Mouse (Mus musculus) cortical plate, adult 2 months (tissue): ENCODE results near the gene Zdhhc18. TPM values are rescaled to one million over a fixed set of nuclear protein-coding genes. Genes with fewer than 3 reads are reported as not detected.
"Not testable (repeated sequence)": the region's sequence is repeated elsewhere in the genome, so short reads cannot be mapped to it uniquely, and the experiment has no call there.

Source experiments
- H3K27ac ChIP-seq: fragments of 200-500 bp; 2 replicates; pipeline ENCODE4 v1.5.1; 2012; ENCODE audit warnings: low read length, control low read depth, inconsistent platforms; ENCODE audit not compliant: insufficient read depth
- H3K4me1 ChIP-seq: fragments of 200-500 bp; 2 replicates; pipeline ENCODE4 v1.6.1; 2011; ENCODE audit warnings: low read length; ENCODE audit not compliant: control insufficient read depth, insufficient read depth
- H3K4me3 ChIP-seq: fragments of 200-500 bp; 2 replicates; pipeline ENCODE4 v1.5.1; 2011; ENCODE audit warnings: mild to moderate bottlenecking, low read length, control low read depth; ENCODE audit not compliant: insufficient read depth
- CTCF ChIP-seq: fragments of 200-500 bp; IDR thresholded peaks from 2 replicates; pipeline ENCODE4 v1.5.1; 2011; ENCODE audit warnings: mild to moderate bottlenecking, control low read depth, low read length; ENCODE audit not compliant: insufficient read depth; ENCODE audit errors: extremely low read depth
- POLR2A ChIP-seq: fragments of 200-500 bp; IDR thresholded peaks from 2 replicates; pipeline ENCODE4 v1.6.1; 2011; ENCODE audit warnings: mild to moderate bottlenecking, low read length, control low read depth; ENCODE audit not compliant: insufficient read depth; ENCODE audit errors: extremely low read depth
- polyA plus RNA-seq: library from polyadenylated mRNA; depleted of rRNA; stranded (reverse); fragments of >200 nt; gene quantifications from 2 replicates; pipeline ENCODE4 v1.2.3, GENCODE M21; 2012

The Zdhhc18 gene
- polyA plus RNA-seq, 1 experiment: 38.4 TPM

- Histone ChIP-seq H3K4me1 (no peaks in the 10 kb centered on the region; the same call in 1 of the 2 replicates), H3K27ac (no peak overlapping the region), H3K4me3 (no peak overlapping the region)
- no peak for TF ChIP-seq POLR2A
- TF ChIP-seq CTCF: no peak
Observed at GRCm38 (mm10) chr4:133666199-133666598, 16.2 kb upstream of the Zdhhc18 start.

DNA sequence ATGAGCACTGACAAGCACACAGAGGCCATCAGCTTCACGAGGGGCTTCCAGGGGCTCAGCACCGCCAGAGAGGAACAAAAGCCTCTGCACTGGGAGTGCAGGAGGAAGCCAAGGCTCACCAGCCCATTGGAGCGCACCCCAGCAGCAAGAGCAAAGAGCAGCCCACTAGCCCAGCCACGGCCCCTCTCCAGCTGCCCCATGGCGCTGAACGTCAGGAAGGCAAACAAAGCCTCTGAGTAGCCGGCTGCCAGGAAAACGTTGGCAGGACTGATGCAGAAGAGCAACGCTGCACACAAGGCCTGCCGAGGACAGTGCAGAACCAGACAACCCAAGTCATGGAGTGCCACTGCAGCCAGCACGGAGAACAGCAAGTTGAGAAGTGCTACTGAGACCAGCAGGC lies 15.2 kb upstream of the Zdhhc18 start:
- TF ChIP-seq POLR2A (no peak), CTCF (no peak)
- H3K27ac ChIP-seq: no peak overlapping the region
- no peak overlapping the region for H3K4me3 ChIP-seq
- peaks cover 3% of the 10 kb centered on the region for H3K4me1 ChIP-seq

GRCm38 (mm10) chr4:133662945-133663344 lies 13.0 kb upstream of the Zdhhc18 start:
- TF ChIP-seq CTCF (no peak), POLR2A (no peak)
- peaks cover 3% of the 10 kb centered on the region for H3K4me1 ChIP-seq
- no peak overlapping the region for H3K27ac ChIP-seq
- H3K4me3 ChIP-seq: no peak overlapping the region

DNA sequence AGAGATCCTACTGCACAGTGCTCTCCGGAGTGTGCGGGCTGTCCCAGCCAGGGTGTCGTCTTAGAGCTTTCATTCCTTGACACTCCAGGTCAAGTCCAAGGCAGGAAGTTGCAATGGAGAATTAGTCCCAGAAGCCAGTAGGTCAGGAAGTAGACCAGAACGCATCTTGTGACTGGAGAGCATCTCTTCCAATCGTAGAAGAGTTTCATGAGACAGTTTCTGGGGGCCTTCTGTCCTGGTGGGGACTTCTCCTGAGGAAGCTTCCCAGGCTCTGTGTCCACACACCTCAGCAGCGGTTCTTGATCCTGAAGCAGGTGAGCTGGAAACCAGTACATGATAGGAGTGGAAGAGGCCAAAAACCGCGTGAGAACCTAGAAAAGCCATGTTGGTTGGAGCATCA lies 12.5 kb upstream of the Zdhhc18 start:
- TF ChIP-seq POLR2A: no peak
- no peak for TF ChIP-seq CTCF
- H3K4me1 ChIP-seq: peaks cover 3% of the 10 kb centered on the region
- H3K4me3 ChIP-seq: no peak overlapping the region
- no peak overlapping the region for H3K27ac ChIP-seq

DNA sequence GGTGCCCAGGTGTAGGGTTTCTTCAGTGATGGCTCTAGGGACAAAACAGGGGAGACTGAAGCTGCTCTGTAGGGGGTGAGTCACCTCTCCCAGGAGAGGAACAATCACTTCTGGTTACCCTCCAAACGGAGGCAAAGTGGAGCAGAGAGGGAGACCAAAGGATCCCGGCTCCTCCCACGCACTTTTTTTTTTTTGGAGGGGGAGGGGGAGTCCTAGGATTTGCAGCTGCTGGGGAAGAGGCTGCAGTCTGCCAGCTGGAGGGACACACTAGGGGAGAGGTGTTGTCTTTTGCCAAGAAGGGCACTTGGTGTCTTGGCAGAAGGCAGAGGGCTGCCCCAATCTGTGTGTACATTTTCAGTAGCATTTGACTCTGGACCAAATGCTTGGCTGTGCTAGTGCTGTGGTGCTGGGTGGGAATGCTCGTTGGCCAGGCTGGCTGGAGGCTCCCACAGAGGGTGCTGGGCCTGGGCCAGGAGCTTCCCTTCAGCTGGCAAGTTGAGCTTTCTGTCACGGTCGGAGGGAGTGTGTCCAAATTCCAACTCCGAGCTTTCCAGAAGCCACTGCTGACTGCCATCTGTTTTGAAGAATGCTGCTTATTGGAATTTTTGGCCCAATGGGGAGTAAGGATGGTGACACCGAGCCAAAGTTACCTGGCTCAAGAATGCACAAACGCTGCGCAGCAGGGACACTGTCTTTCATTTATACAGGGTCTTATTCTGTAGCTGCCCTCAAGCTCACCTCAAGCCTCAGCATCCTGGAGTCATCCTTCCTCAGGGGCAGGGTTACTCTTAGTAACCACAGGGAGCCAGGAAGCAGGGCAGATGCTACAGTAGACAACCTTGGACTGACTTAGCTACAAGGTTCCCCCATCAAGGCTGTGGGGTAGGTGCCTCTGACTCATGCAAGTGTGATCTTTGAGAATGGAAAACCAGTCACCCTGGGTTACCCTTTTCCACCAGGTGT lies 10.5 kb upstream of the Zdhhc18 start:
- peaks cover 3% of the 10 kb centered on the region for H3K4me1 ChIP-seq
- H3K4me3 ChIP-seq: no peak overlapping the region
- TF ChIP-seq CTCF (no peak), POLR2A (no peak)
- peak overlapping the region; percentile 50 for H3K27ac ChIP-seq

DNA sequence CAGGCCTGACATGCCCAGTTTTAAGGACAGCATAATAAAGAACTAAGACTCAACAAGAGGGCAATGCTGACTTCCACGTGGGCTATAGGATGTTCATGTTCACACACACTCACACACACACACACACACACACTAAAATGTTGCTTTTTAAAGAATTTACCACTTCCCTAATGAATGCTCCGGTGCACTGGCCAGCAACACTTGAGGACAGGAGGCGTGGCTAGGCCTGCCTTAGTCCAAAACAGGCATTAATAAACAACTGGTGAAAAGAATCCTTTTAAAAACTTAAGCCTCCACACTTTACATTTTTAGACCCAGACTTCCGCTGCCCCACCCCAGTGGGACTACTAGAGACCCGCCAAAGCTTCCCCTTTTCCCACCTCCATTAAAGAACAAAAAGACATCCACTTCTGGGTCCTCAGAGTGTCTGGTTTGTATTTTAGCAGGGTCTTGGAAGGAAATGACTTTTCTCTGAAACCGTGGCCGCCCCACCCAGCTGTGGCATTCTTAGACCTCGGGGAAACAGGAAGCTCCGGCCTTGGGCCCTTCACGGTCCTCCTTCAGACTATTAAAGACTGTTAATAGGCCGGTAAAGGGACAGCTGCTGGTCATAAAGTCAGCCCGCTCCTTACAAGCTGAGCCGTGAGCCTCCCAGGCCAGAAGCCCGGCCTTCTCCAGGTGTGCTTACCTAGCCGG lies 9.7 kb upstream of the Zdhhc18 start:
- TF ChIP-seq CTCF (no peak), POLR2A (no peak)
- Histone ChIP-seq H3K4me3 (no peak overlapping the region; the same call in 1 of the 2 replicates), H3K4me1 (peaks cover 3% of the 10 kb centered on the region), H3K27ac (peak overlapping the region; percentile 50)

GRCm38 (mm10) chr4:133658729-133659128 lies 8.8 kb upstream of the Zdhhc18 start:
- Histone ChIP-seq H3K4me3 (no peak overlapping the region), H3K27ac (0 out of 2 replicates have a peak overlapping the region, but pooled peaks have one; percentile 50), H3K4me1 (peaks cover 3% of the 10 kb centered on the region)
- TF ChIP-seq CTCF: no peak
- TF ChIP-seq POLR2A: no peak

DNA sequence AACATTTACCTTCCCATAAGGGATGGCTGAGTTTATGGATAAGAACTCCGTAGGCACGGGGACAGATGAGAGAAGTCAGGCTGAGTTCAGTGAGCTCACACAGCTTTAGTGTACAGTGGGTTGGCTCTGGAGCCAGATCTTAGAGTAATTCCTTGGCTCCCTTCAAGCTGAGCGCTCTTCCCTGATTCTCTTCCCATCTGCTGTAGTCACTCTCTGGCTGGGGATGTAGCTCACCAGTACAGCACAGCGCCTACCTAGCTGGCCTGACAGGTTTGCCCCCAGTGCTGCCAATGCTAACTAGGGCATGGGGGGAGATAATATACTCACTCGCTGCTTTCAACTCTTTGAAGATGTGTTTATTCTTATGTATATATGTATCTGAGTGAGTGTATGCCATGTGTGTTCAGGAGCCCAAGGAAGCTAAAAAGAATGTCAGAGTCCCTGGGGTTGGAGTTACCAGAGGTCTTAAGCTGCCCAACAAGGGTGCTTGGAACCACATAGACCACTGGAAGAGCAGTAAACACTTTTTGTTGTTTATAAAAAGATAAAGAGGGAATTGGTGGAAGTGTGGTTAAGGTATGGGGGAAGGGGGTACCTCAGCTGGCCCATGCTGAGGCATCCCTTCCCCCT lies 8.0 kb upstream of the Zdhhc18 start:
- Histone ChIP-seq H3K4me1 (peaks cover 3% of the 10 kb centered on the region), H3K27ac (no peak overlapping the region), H3K4me3 (no peak overlapping the region)
- TF ChIP-seq POLR2A: no peak
- TF ChIP-seq CTCF: no peak

GRCm38 (mm10) chr4:133656997-133657396 lies 7.0 kb upstream of the Zdhhc18 start:
- no peak overlapping the region for H3K4me3 ChIP-seq
- no peak overlapping the region for H3K27ac ChIP-seq
- no peak for TF ChIP-seq POLR2A
- TF ChIP-seq CTCF: no peak
- peaks cover 3% of the 10 kb centered on the region for H3K4me1 ChIP-seq

- TF ChIP-seq POLR2A (no peak), CTCF (no peak)
Observed at GRCm38 (mm10) chr4:133656294-133656693, 6.3 kb upstream of the Zdhhc18 start.

GRCm38 (mm10) chr4:133654070-133654469 lies 4.1 kb upstream of the Zdhhc18 start:
- not testable (repeated sequence) for H3K27ac ChIP-seq, H3K4me1 ChIP-seq, H3K4me3 ChIP-seq

More at GRCm38 (mm10) chr4:133656294-133656693, 6.3 kb upstream of the Zdhhc18 start:
- peaks cover 3% of the 10 kb centered on the region for H3K4me1 ChIP-seq
- no peak overlapping the region for H3K27ac ChIP-seq
- H3K4me3 ChIP-seq: no peak overlapping the region
